Mouse (Mus musculus) limb, embryonic 13.5 days (tissue): Measurements from ENCODE around the gene Snph. TPM values are rescaled to one million over a fixed set of nuclear protein-coding genes. Genes with fewer than 3 reads are reported as not detected.
A peak's percentile ranks its signal among the peaks of the same experiment; 100 is the strongest.

Experiments
- ATAC-seq: fragments of 200-750 bp; cut with Nextera tagmentation; 2 replicates; pipeline ENCODE4 v1.8.0; 2017; ENCODE audit warnings: low read depth, moderate number of reproducible peaks, moderate TSS enrichment; ENCODE audit not compliant: low FRiP score
- H3K27ac ChIP-seq: fragments of 300-500 bp; sonication (generic); 2 replicates; pipeline ENCODE4 v1.5.1; 2015; ENCODE audit warnings: inconsistent platforms, mild to moderate bottlenecking, moderate library complexity
- H3K27me3 ChIP-seq: fragments of 300-500 bp; sonication (generic); 2 replicates; pipeline ENCODE4 v1.6.1; 2015; ENCODE audit warnings: mild to moderate bottlenecking, inconsistent platforms
- H3K36me3 ChIP-seq: fragments of 300-500 bp; sonication (generic); 2 replicates; pipeline ENCODE4 v1.6.1; 2015; ENCODE audit warnings: inconsistent platforms, mild to moderate bottlenecking, moderate library complexity
- H3K4me1 ChIP-seq: fragments of 300-500 bp; sonication (generic); 2 replicates; pipeline ENCODE4 v1.6.1; 2015; ENCODE audit warnings: inconsistent platforms
- H3K4me2 ChIP-seq: fragments of 300-500 bp; sonication (generic); replicated peaks from 2 replicates; pipeline ENCODE4 v1.6.1; 2015; ENCODE audit warnings: inconsistent platforms, mild to moderate bottlenecking, moderate library complexity
- H3K4me3 ChIP-seq: fragments of 300-500 bp; sonication (generic); 2 replicates; pipeline ENCODE4 v1.5.1; 2015; ENCODE audit warnings: moderate library complexity, mild to moderate bottlenecking, inconsistent platforms
- H3K9ac ChIP-seq: fragments of 300-500 bp; sonication (generic); 2 replicates; pipeline ENCODE4 v1.6.1; 2015; ENCODE audit warnings: mild to moderate bottlenecking, inconsistent platforms
- H3K9me3 ChIP-seq: fragments of 300-500 bp; sonication (generic); 2 replicates; pipeline ENCODE4 v1.6.1; 2016; ENCODE audit warnings: inconsistent platforms
- WGBS: fragments of 180-500 bp; shearing (Covaris S2); methylation state at CpG from one replicate; pipeline ENCODE4 v1.1.7; 2015; 5-methylcytosine and 5-hydroxymethylcytosine counted together
- polyA plus RNA-seq: library from polyadenylated mRNA; unstranded; fragments of >200 nt; fragmentation: Nextera tagmentation; extraction: Ambion mirVana; gene quantifications from 2 replicates; pipeline ENCODE4 v1.2.1, GENCODE M21; 2015

The Snph gene
- polyA plus RNA-seq, 1 experiment from 2014 or later = 0.75 TPM

DNA sequence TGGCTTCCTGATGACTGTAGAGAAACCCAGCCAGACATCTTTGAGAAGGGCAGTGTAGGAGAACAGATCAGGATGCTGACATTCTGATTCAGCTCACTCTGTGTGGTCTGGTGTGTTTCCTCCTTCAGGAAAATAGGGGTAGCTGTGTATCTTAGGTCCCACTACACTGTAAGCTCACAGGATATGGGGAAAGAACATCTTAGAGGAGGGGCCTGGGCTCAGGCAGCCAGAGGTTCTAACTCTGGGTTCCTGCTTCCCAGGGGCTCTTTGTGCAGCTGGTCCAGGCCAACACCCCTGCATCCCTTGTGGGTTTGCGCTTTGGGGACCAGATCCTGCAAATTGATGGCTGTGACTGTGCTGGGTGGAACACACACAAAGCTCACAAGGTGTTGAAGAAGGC lies 45.6 kb downstream of the Snph start:
- no peak for ATAC-seq
- Histone ChIP-seq H3K36me3 (no peaks in the 10 kb centered on the region), H3K9ac (no peak overlapping the region), H3K27ac (no peak overlapping the region), H3K9me3 (no peaks in the 10 kb centered on the region), H3K4me2 (no peak overlapping the region), H3K27me3 (no peaks in the 10 kb centered on the region), H3K4me3 (no peak overlapping the region), H3K4me1 (no peaks in the 10 kb centered on the region)
- 95% methylated on average over 1 of the region's 1 CpGs for WGBS

DNA sequence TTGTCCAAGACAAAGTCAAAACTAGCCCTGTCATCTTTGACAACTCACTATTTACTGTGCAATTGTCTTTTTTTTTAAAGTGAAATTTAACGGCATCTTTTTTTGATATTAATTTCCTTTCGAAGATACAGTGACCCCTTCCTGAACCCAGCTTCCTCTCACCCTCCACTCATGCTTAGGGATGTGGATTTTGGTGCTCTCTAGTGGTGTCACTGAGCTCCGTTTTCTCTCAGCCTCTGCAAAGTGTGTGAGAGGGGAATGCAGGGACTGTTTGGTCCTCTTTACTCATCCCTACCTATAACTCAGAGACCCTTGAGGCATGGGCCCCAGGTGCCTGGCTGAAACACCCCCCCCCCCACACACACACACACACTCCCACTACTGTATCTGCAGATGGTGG lies 46.5 kb downstream of the Snph start:
- Histone ChIP-seq H3K36me3 (no peaks in the 10 kb centered on the region), H3K27me3 (no peaks in the 10 kb centered on the region), H3K9me3 (no peaks in the 10 kb centered on the region), H3K4me1 (no peaks in the 10 kb centered on the region), H3K27ac (no peak overlapping the region), H3K4me3 (no peak overlapping the region), H3K4me2 (no peak overlapping the region), H3K9ac (no peak overlapping the region)
- ATAC-seq = no peak
- 62% methylated on average over 3 of the region's 3 CpGs for WGBS

DNA sequence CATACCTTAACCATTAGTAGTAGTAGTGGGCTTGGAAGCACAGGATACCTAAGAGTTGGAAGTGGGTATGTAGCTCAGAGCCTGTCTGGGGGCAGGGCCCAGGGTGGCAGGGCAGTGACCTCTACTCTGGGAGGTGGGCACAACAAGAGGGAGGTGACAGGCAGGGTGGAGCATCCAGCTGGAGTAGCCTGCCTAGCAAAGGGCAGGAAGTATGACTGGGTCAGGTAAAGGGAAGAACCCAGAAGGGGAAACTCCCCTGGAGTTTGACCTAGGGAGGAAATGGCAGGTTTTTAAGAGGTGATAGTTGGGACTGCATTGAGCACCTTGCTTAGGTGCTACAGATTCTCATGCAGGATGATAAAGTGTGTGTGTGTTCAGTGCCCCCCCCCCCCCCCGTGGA lies 51.4 kb downstream of the Snph start:
- peaks cover 4% of the 10 kb centered on the region; the same call in 1 of the 2 replicates for H3K4me1 ChIP-seq
- 46% methylated on average over 1 of the region's 1 CpGs for WGBS
- ATAC-seq = no peak
- no peaks in the 10 kb centered on the region for H3K36me3 ChIP-seq
- H3K9ac ChIP-seq = no peak overlapping the region
- no peak overlapping the region for H3K4me3 ChIP-seq
- no peaks in the 10 kb centered on the region for H3K27me3 ChIP-seq
- H3K9me3 ChIP-seq = no peaks in the 10 kb centered on the region
- no peak overlapping the region for H3K4me2 ChIP-seq
- H3K27ac ChIP-seq = no peak overlapping the region

DNA sequence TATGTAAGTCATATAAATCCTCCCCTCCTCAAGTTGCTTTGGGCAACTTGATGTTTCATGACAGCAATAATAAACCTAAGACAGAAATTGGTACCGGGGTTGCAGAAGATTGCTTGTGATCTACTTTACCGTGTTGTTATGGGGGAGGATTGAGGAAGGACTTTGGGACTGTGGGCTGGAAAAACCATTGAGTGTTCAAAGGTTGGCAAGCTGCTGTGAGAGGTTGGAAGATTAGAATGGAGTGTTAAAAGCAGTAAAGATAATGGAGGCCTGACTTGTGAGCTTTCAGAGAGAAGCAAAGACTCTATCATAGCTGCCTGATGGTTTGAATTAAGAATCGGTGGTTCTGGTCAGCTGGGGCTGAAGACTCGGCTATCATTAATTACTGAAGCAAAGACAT lies 53.2 kb downstream of the Snph start:
- ATAC-seq = no peak
- Histone ChIP-seq H3K9ac (no peak overlapping the region), H3K27me3 (no peaks in the 10 kb centered on the region), H3K9me3 (no peaks in the 10 kb centered on the region), H3K4me1 (peaks cover 11% of the 10 kb centered on the region), H3K4me2 (no peak overlapping the region), H3K36me3 (no peaks in the 10 kb centered on the region), H3K4me3 (no peak overlapping the region), H3K27ac (no peak overlapping the region)
- WGBS = 41% methylated on average over 4 of the region's 4 CpGs

DNA sequence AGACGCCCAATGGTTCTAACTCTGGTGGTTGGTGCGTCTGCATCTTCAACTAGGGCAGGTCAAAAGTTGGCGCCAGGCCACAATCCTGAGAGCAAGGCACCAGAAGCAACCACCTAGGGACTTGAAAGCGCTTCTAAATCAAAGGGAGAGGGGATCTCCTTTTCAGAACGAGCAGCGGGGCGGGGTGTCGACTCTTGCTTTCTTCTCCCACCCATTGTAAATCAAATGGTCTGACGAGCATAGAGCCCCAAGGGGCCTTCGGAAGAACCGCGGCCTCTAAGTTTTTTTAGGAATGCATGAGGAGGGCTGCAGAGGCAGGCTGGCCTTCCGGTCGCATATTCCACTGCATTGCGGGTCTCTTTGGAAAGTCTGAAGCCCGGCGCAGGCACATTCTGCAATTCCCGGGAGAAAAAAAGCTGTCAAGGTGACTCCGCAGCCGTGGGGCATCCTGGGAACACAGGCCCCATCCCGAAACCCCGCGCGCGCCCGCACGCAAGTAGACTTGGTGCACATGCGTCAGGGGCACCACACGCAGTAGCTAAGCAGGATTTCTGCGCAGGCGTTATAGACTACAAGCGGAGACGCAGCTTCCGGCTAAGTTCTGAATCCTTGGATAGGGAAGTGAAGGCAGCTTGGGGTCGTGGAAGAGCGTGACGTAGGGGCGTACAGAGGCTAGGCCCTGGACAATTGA lies 56.5 kb downstream of the Snph start:
- Histone ChIP-seq H3K4me2 (peak overlapping the region; percentile 82), H3K4me1 (peaks cover 11% of the 10 kb centered on the region), H3K4me3 (peak overlapping the region; percentile 50), H3K9me3 (no peaks in the 10 kb centered on the region), H3K36me3 (no peaks in the 10 kb centered on the region), H3K9ac (peak overlapping the region; percentile 68), H3K27me3 (no peaks in the 10 kb centered on the region), H3K27ac (peak overlapping the region; percentile 67; the same call in 1 of the 2 replicates)
- 2% methylated on average over 38 of the region's 38 CpGs for WGBS
- peak; percentile 93 for ATAC-seq

DNA sequence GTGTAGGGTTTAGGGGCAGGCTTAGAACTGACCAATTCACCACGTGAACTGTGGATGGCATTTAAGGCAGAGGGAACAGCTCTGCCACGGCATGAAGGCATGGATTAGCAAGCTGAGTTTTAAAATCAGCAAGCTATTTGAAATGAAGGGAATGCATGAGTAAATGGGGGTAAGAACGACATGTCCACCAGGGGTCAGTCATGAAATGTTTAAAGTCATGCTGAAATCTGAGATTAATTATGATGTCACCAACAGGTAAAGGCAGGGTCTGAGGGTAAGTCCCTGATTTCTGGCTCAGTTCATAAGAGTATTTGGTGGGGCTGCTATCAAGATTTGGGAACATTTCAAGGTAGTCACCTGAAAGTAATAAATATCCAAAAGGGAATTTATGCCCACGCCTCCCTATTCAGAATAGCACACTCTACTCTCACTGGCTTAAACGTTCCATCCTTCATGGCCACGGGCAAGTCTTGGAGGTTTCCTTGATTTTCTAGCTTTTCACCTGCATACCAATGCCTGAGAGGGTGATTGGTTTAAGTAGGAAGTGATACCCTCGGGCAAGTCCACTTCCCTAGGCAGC lies 57.2 kb downstream of the Snph start:
- H3K9ac ChIP-seq = peak overlapping the region; percentile 68

DNA sequence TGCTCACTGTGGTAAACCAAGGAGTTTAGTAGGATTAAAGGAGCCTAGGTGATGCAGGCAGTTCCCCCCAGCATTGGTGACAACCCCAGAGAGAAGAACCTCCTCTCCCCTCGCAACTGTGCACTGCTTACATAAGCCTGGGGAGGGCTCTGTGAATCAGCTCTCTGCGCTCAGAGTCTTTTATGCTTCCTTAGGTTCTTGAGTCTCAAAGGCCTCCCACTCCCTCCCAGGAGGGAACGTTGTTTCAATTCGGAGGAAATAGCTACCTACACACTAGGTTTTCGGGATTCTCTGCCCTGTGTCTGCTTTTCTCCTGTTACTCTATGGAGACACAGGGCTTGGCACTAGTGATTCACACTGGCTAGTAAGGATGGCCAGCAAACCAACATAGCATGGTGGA lies 57.8 kb downstream of the Snph start:
- 68% methylated on average over 5 of the region's 5 CpGs for WGBS
- Histone ChIP-seq H3K4me2 (no peak overlapping the region), H3K27ac (no peak overlapping the region), H3K27me3 (no peaks in the 10 kb centered on the region), H3K4me1 (peaks cover 11% of the 10 kb centered on the region), H3K4me3 (no peak overlapping the region), H3K36me3 (0 out of 2 replicates have a peak, but pooled peaks cover 3% of the 10 kb centered on the region), H3K9me3 (no peaks in the 10 kb centered on the region), H3K9ac (no peak overlapping the region)
- ATAC-seq = no peak

More for the DNA sequence above, 57.2 kb downstream of the Snph start:
- H3K4me3 ChIP-seq = peak overlapping the region; percentile 50
- H3K4me1 ChIP-seq = peaks cover 11% of the 10 kb centered on the region
- H3K27me3 ChIP-seq = no peaks in the 10 kb centered on the region
- no peaks in the 10 kb centered on the region for H3K9me3 ChIP-seq
- no peak overlapping the region; the same call in 1 of the 2 replicates for H3K27ac ChIP-seq
- 0 out of 2 replicates have a peak, but pooled peaks cover 1% of the 10 kb centered on the region for H3K36me3 ChIP-seq
- peak; percentile 29; the same call in 1 of the 2 replicates for ATAC-seq
- WGBS = 20% methylated on average over 7 of the region's 7 CpGs
- H3K4me2 ChIP-seq = peak overlapping the region; percentile 82

DNA sequence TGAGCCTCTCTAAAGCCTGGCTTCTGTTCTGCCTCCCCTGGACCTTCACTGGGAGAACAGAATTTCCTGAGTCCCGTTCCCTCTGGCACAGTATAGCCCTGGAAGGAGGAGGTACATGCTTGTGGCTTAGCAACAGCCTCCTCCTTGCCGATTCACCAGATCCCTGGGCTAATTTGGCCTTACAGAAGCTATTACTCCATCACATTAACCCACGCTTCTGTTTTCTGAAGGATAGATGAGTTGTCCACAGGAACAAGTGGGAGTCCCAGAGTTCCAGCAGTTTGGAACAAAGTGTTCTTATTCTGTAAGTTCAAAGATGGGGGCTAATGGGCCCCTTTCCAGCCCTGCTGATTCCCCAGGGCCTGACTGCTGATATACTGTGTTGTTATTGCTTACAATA lies 58.7 kb downstream of the Snph start:
- no peaks in the 10 kb centered on the region for H3K9me3 ChIP-seq
- no peak overlapping the region for H3K4me3 ChIP-seq
- H3K9ac ChIP-seq = no peak overlapping the region
- no peaks in the 10 kb centered on the region for H3K27me3 ChIP-seq
- H3K36me3 ChIP-seq = 0 out of 2 replicates have a peak, but pooled peaks cover 3% of the 10 kb centered on the region
- H3K27ac ChIP-seq = no peak overlapping the region
- no peak overlapping the region for H3K4me2 ChIP-seq
- peaks cover 11% of the 10 kb centered on the region for H3K4me1 ChIP-seq
- WGBS = 53% methylated on average over 3 of the region's 3 CpGs
- no peak for ATAC-seq

DNA sequence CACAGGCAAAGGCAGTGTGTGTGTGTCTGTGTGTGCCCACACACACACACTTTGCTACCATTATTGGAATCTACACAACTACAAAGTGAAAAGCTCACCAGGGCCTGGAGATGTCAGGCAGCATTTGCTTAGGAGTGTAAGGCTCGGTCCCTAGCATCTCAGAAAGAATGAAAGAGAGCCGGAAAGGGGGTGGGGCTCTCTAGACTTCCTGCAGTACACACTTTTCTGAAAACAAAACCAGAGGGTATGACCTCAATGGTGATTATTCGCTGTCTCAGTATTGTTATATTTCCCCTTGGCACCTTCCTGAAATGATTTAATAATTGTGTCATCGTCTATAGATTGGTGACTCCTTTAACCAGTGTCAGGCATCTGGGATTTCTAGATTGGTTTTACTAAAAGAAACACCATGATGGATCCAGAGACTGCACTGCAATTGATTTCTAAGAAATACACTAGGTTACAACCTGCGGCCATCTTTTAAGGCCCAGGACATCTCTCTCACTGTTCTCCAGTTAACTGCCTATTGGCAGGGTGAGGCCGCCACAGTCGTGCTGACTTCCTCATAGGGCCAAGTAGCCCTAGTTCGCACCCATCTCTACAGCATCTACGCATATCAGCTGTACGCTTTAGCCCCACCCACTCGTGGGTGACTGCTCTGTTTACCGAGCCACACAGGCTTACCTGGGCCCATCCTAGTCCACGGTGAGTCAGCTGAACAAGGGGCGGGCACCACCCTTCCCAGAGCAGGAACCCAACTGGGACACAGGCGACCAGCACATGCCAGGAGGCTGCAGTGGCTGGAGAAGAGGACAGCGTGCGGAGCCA lies 60.3 kb downstream of the Snph start, which contains the start of gene Sdcbp2:
TSS of gene Sdcbp2 (plus strand) at position 750 of the 828 bp plus-strand sequence.
- no peak within 1 kb of the TSS for H3K4me2 ChIP-seq
- H3K4me1 ChIP-seq = peaks cover 11% of the 10 kb centered on the region
- ATAC-seq = no peak
- 0 out of 2 replicates have a peak, but pooled peaks cover 3% of the 10 kb centered on the region for H3K36me3 ChIP-seq
- H3K27ac ChIP-seq = no peak within 1 kb of the TSS
- WGBS = 74% methylated on average over 17 of the region's 17 CpGs
- H3K9me3 ChIP-seq = no peaks in the 10 kb centered on the region
- H3K9ac ChIP-seq = no peak within 1 kb of the TSS
- H3K4me3 ChIP-seq = no peak within 1 kb of the TSS
- no peaks in the 10 kb centered on the region for H3K27me3 ChIP-seq

DNA sequence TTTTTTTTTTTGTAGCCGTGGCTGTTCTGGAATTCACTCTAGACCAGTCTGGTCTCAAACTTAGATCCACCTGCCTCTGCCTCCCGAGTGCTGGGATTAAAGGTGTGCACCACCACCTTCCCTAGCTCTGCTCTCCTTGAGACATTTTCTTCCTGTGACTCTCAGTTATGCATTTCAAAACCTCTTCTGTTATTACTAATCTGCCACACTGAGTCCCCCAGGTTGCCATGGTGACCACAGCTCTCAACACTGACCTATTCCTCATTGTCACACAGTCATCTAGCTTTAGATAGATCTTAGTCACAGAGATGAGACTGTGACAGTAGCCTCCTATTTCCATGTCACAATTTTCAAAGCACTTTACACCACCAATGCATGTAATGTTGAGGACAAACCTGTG lies 62.9 kb downstream of the Snph start:
- WGBS = 90% methylated on average over 2 of the region's 2 CpGs
- no peaks in the 10 kb centered on the region for H3K27me3 ChIP-seq
- no peak overlapping the region for H3K27ac ChIP-seq
- peaks cover 3% of the 10 kb centered on the region; the same call in 1 of the 2 replicates for H3K36me3 ChIP-seq
- no peaks in the 10 kb centered on the region for H3K4me1 ChIP-seq
- no peak overlapping the region for H3K4me2 ChIP-seq
- H3K9ac ChIP-seq = no peak overlapping the region
- ATAC-seq = no peak
- no peaks in the 10 kb centered on the region for H3K9me3 ChIP-seq
- H3K4me3 ChIP-seq = no peak overlapping the region

DNA sequence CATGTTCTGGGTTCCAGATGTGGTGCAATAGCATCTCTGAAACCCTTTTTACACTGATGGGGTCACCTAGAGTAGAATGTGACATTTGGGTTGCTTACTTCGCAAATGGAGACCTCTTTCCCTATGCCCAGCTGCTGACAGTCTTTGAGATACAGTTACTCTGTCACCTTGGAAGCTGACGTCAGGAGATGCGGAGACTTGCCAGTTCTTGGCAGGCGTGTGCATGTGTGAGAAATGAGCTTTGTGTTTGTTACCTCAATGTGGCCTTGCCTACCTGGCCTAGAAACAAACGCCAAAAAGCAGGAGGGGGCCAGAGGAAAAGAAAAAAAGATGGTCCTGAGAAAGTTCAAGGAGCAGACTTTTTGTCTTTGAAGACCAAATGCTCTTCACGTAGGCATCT lies 65.5 kb downstream of the Snph start:
- H3K9me3 ChIP-seq = no peaks in the 10 kb centered on the region
- H3K4me3 ChIP-seq = no peak overlapping the region
- H3K9ac ChIP-seq = no peak overlapping the region
- no peaks in the 10 kb centered on the region for H3K4me1 ChIP-seq
- H3K27ac ChIP-seq = no peak overlapping the region
- H3K36me3 ChIP-seq = peaks cover 19% of the 10 kb centered on the region
- ATAC-seq = no peak
- WGBS = 76% methylated on average over 6 of the region's 6 CpGs
- H3K4me2 ChIP-seq = no peak overlapping the region
- no peaks in the 10 kb centered on the region for H3K27me3 ChIP-seq

DNA sequence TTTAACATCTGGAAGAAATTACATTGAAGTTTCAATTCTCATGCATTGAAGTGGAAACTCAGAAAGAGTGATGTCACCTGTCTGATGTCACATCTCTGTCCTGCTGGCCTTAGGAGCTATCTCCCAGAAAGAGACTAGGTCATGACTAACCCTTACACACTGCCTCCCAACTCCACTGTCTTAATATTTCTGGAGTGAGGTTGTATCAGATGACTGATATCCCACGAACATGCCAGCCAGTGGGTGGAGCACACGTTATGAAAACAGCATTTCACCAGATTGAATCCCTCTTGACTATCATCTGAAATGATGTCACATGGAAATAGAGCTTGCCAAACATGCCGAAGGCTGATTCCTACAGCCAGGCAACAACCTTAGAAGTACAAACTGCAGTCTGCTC lies 67.4 kb downstream of the Snph start:
- H3K36me3 ChIP-seq = peaks cover 34% of the 10 kb centered on the region
- 74% methylated on average over 3 of the region's 3 CpGs for WGBS
- ATAC-seq = no peak
- no peaks in the 10 kb centered on the region for H3K27me3 ChIP-seq
- no peaks in the 10 kb centered on the region for H3K4me1 ChIP-seq
- H3K9me3 ChIP-seq = no peaks in the 10 kb centered on the region
- H3K4me2 ChIP-seq = no peak overlapping the region
- no peak overlapping the region for H3K27ac ChIP-seq
- no peak overlapping the region for H3K4me3 ChIP-seq
- no peak overlapping the region for H3K9ac ChIP-seq
